Mouse (Mus musculus) MEL-GATA-1-ER (cell line): ENCODE results near the gene Gm30191.
"Not testable (repeated sequence)": the region's sequence is repeated elsewhere in the genome, so short reads cannot be mapped to it uniquely, and the experiment has no call there.

ENCODE experiments used
- DNase-seq: peaks from one replicate; pipeline ENCODE4 v3.0.0-alpha.2; 2012; ENCODE audit warnings: low read depth; ENCODE audit errors: extremely low read depth

Gene Gm30191

GRCm38 (mm10) chr4:134286226-134287167, 39.8 kb downstream of the Gm30191 start:
- no peak for DNase-seq

- peak; percentile 44 for DNase-seq
Observed at GRCm38 (mm10) chr4:134287168-134287564, 40.4 kb downstream of the Gm30191 start.

- peak; percentile 76 for DNase-seq
Observed at GRCm38 (mm10) chr4:134287575-134288025, 40.9 kb downstream of the Gm30191 start, which contains the start of gene Pdik1l. Gene Pdik1l, minus strand, starts transcription at chr4:134287895.

- no peak for DNase-seq
Observed at GRCm38 (mm10) chr4:134288397-134289256, 41.9 kb downstream of the Gm30191 start.

GRCm38 (mm10) chr4:134292067-134292466, 45.3 kb downstream of the Gm30191 start:
- DNase-seq: no peak

- DNase-seq: no peak
Observed at GRCm38 (mm10) chr4:134293061-134293691, 46.4 kb downstream of the Gm30191 start.

- no peak for DNase-seq
Observed at GRCm38 (mm10) chr4:134293692-134294163, 47.0 kb downstream of the Gm30191 start.

GRCm38 (mm10) chr4:134296096-134296495, 49.4 kb downstream of the Gm30191 start:
- DNase-seq: not testable (repeated sequence)

- DNase-seq: no peak
Observed at GRCm38 (mm10) chr4:134296523-134296922, 49.8 kb downstream of the Gm30191 start.

- DNase-seq: no peak
Observed at GRCm38 (mm10) chr4:134297369-134297768, 50.6 kb downstream of the Gm30191 start.

- no peak for DNase-seq
Observed at GRCm38 (mm10) chr4:134298626-134299497, 52.1 kb downstream of the Gm30191 start.

- no peak for DNase-seq
Observed at GRCm38 (mm10) chr4:134299498-134299810, 52.7 kb downstream of the Gm30191 start.
